Mouse (Mus musculus): Measurements from ENCODE around the gene Man1b1.

GRCm38 (mm10) chr2:25318119-25318966 is 13.8 kb upstream of the Man1b1 start:
- TF ChIP-seq EP300 (IDR thresholded peaks at IDR 0.05; ENCODE audit: insufficient read depth, low read depth, low read length) = no peak
- TF ChIP-seq CTCF (IDR thresholded peaks at IDR 0.05; ENCODE audit: low read depth, low read length) = no peak
- TF ChIP-seq POLR2A (IDR thresholded peaks at IDR 0.05; ENCODE audit: insufficient read depth, low read length) = no peak
